Mouse (Mus musculus): ENCODE data around the gene Hist1h2ae.

GRCm38 (mm10) chr13:23592614-23593013, 21.6 kb upstream of the Hist1h2ae start:
- TF ChIP-seq POLR2A (IDR thresholded peaks at IDR 0.05; ENCODE audit: borderline replicate concordance, extremely low read depth, insufficient read depth, insufficient read length, poor library complexity, severe bottlenecking) (no peak), CTCF (IDR thresholded peaks at IDR 0.05; ENCODE audit: borderline replicate concordance, extremely low read depth, insufficient read depth, insufficient read length) (no peak)
